Mouse (Mus musculus): ENCODE results near the gene Fbxo33. TPM values are rescaled to one million over a fixed set of nuclear protein-coding genes. Genes with fewer than 3 reads are reported as not detected.
A peak's percentile ranks its signal among the peaks of the same experiment; 100 is the strongest.
"Not testable (repeated sequence)": the region's sequence is repeated elsewhere in the genome, so short reads cannot be mapped to it uniquely, and the experiment has no call there.

Gene Fbxo33
- polyA plus RNA-seq, 1 experiment from 2014 or later: 10.0 TPM

GRCm38 (mm10) chr12:59248969-59249368 lies 29.4 kb upstream of the Fbxo33 start:
- Histone ChIP-seq H3K4me2 (ENCODE audit: low read length) (no peak overlapping the region), H3K4me3 (ENCODE audit: low read depth, low read length) (no peak overlapping the region), H3K9ac (ENCODE audit: low read length) (no peak overlapping the region), H3K27me3 (replicated peaks; ENCODE audit: control insufficient read depth, insufficient read depth, low read length) (no peaks in the 10 kb centered on the region), H3K27ac (ENCODE audit: low read depth) (no peak overlapping the region), H3K4me1 (replicated peaks; ENCODE audit: control insufficient read depth, insufficient read depth, low read length) (no peaks in the 10 kb centered on the region), H3K9me3 (ENCODE audit: control insufficient read depth, low read length) (no peaks in the 10 kb centered on the region), H3K36me3 (ENCODE audit: control insufficient read depth, insufficient read depth, low read length) (no peaks in the 10 kb centered on the region)
- ATAC-seq (replicated peaks; ENCODE audit: low FRiP score, low TSS enrichment, low read depth) (no peak), DNase-seq (ENCODE audit: low spot score) (no peak)
- WGBS: 71% methylated on average over 1 of the region's 1 CpGs

DNA sequence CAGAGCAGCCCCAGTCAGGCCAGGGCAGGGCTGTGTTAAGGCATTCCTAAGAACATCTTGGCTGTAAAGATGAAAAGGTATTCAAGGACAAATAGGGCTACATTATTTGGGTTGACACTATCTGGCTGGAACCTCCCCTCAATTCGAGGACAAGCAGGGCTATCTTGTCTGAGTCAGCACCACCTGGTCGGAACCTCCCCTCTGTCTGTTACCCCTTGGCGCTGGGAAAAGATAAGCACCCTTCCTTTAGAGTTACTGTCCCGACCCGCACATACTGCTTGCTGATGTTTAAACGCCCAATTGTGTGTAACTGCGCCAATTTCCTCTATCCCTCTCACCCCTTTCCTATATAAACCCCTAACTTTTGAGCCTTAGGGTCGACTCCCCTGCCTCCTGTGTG lies 21.5 kb upstream of the Fbxo33 start:
- 92% methylated on average over 8 of the region's 8 CpGs for WGBS
- H3K9me3 ChIP-seq (ENCODE audit: control insufficient read depth, low read length); ATAC-seq (replicated peaks; ENCODE audit: low FRiP score, low TSS enrichment, low read depth): not testable (repeated sequence)

GRCm38 (mm10) chr12:59238434-59238833 lies 18.9 kb upstream of the Fbxo33 start:
- Histone ChIP-seq H3K4me1 (replicated peaks; ENCODE audit: control insufficient read depth, insufficient read depth, low read length) (no peaks in the 10 kb centered on the region), H3K27ac (ENCODE audit: low read depth) (no peak overlapping the region), H3K27me3 (replicated peaks; ENCODE audit: control insufficient read depth, insufficient read depth, low read length) (no peaks in the 10 kb centered on the region), H3K4me2 (ENCODE audit: low read length) (no peak overlapping the region), H3K9ac (ENCODE audit: low read length) (no peak overlapping the region), H3K9me3 (ENCODE audit: control insufficient read depth, low read length) (no peaks in the 10 kb centered on the region), H3K4me3 (ENCODE audit: low read depth, low read length) (no peak overlapping the region), H3K36me3 (ENCODE audit: control insufficient read depth, insufficient read depth, low read length) (no peaks in the 10 kb centered on the region)
- ATAC-seq (replicated peaks; ENCODE audit: low FRiP score, low TSS enrichment, low read depth): no peak
- WGBS: 88% methylated on average over 5 of the region's 5 CpGs
- DNase-seq (ENCODE audit: low spot score): no peak

More for the DNA sequence above, 21.5 kb upstream of the Fbxo33 start:
- not testable (repeated sequence) for DNase-seq (ENCODE audit: low spot score); H3K27ac ChIP-seq (ENCODE audit: low read depth); H3K4me3 ChIP-seq (ENCODE audit: low read depth, low read length); H3K27me3 ChIP-seq (replicated peaks; ENCODE audit: control insufficient read depth, insufficient read depth, low read length); H3K4me2 ChIP-seq (ENCODE audit: low read length); H3K4me1 ChIP-seq (replicated peaks; ENCODE audit: control insufficient read depth, insufficient read depth, low read length); H3K9ac ChIP-seq (ENCODE audit: low read length); H3K36me3 ChIP-seq (ENCODE audit: control insufficient read depth, insufficient read depth, low read length)

GRCm38 (mm10) chr12:59228401-59228800 lies 8.9 kb upstream of the Fbxo33 start:
- Histone ChIP-seq H3K4me3 (ENCODE audit: low read depth, low read length) (no peak overlapping the region), H3K4me1 (replicated peaks; ENCODE audit: control insufficient read depth, insufficient read depth, low read length) (no peaks in the 10 kb centered on the region), H3K27ac (ENCODE audit: low read depth) (no peak overlapping the region), H3K4me2 (ENCODE audit: low read length) (no peak overlapping the region), H3K27me3 (replicated peaks; ENCODE audit: control insufficient read depth, insufficient read depth, low read length) (no peaks in the 10 kb centered on the region), H3K9me3 (ENCODE audit: control insufficient read depth, low read length) (no peaks in the 10 kb centered on the region), H3K36me3 (ENCODE audit: control insufficient read depth, insufficient read depth, low read length) (no peaks in the 10 kb centered on the region), H3K9ac (ENCODE audit: low read length) (no peak overlapping the region)
- no peak for ATAC-seq (replicated peaks; ENCODE audit: low FRiP score, low TSS enrichment, low read depth)
- DNase-seq (ENCODE audit: low spot score): no peak
- 88% methylated on average over 5 of the region's 5 CpGs for WGBS

DNA sequence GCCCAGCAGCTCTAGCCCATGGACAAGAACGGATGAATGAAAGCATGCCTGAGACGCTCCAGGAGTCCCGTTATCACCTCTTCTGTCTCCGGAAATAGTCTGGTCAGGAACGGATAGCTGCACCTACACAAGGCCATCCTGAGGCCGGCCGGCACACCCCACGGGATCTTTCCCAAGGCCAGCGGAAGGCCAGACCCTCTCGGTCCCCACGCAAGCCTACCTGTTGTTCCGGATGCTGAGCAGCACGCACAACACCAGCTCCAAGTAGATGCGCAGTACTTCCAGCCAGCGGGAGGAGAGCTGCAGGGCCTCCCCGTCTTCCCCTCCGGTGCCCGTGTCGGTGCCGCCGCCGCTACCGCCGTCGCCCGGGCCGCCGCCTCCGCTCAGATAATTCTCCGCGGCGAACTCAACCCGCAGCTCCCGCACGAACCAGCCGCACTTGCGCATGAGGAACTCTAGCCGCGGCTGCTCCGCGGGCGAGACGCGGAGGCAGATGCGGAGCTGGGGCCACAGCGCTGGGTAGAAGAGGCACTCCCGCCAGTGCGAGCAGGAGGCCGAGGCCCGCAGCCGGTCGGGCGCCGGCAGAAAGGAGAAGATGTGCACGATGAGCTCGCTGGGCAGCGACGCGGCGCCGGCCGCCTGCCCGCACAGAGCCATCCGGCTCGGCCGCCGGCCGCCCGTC lies 744 bp downstream of the Fbxo33 start:
- peak overlapping the region; percentile 92 for H3K4me3 ChIP-seq (ENCODE audit: low read depth, low read length)
- no peaks in the 10 kb centered on the region for H3K36me3 ChIP-seq (ENCODE audit: control insufficient read depth, insufficient read depth, low read length)
- H3K27ac ChIP-seq (ENCODE audit: low read depth): peak overlapping the region; percentile 95
- H3K4me2 ChIP-seq (ENCODE audit: low read length): peak overlapping the region; percentile 87
- H3K9ac ChIP-seq (ENCODE audit: low read length): peak overlapping the region; percentile 81
- peaks cover 12% of the 10 kb centered on the region for H3K4me1 ChIP-seq (replicated peaks; ENCODE audit: control insufficient read depth, insufficient read depth, low read length)
- H3K27me3 ChIP-seq (replicated peaks; ENCODE audit: control insufficient read depth, insufficient read depth, low read length): no peaks in the 10 kb centered on the region
- under 1% methylated on average over 57 of the region's 69 CpGs for WGBS
- ATAC-seq (replicated peaks; ENCODE audit: low FRiP score, low TSS enrichment, low read depth) (no peak), DNase-seq (ENCODE audit: low spot score) (peak; percentile 75)
- no peaks in the 10 kb centered on the region for H3K9me3 ChIP-seq (ENCODE audit: control insufficient read depth, low read length)

- H3K27me3 ChIP-seq (replicated peaks; ENCODE audit: control insufficient read depth, insufficient read depth, low read length): no peaks in the 10 kb centered on the region
- ATAC-seq (replicated peaks; ENCODE audit: low FRiP score, low TSS enrichment, low read depth) (no peak), DNase-seq (ENCODE audit: low spot score) (no peak)
- no peak overlapping the region for H3K27ac ChIP-seq (ENCODE audit: low read depth)
- WGBS: 79% methylated on average over 3 of the region's 3 CpGs
- no peaks in the 10 kb centered on the region for H3K36me3 ChIP-seq (ENCODE audit: control insufficient read depth, insufficient read depth, low read length)
- H3K4me1 ChIP-seq (replicated peaks; ENCODE audit: control insufficient read depth, insufficient read depth, low read length): peaks cover 12% of the 10 kb centered on the region
- 0 out of 2 replicates have a peak overlapping the region, but pooled peaks have one; percentile 92 for H3K4me3 ChIP-seq (ENCODE audit: low read depth, low read length)
- 0 out of 2 replicates have a peak overlapping the region, but pooled peaks have one; percentile 87 for H3K4me2 ChIP-seq (ENCODE audit: low read length)
- H3K9me3 ChIP-seq (ENCODE audit: control insufficient read depth, low read length): no peaks in the 10 kb centered on the region
- no peak overlapping the region for H3K9ac ChIP-seq (ENCODE audit: low read length)
These were observed 2.2 kb downstream of the Fbxo33 start for GRCm38 (mm10) chr12:59217331-59217730.

- Histone ChIP-seq H3K27me3 (replicated peaks; ENCODE audit: control insufficient read depth, insufficient read depth, low read length) (no peaks in the 10 kb centered on the region), H3K27ac (ENCODE audit: low read depth) (no peak overlapping the region), H3K4me3 (ENCODE audit: low read depth, low read length) (no peak overlapping the region), H3K4me1 (replicated peaks; ENCODE audit: control insufficient read depth, insufficient read depth, low read length) (peaks cover 12% of the 10 kb centered on the region), H3K4me2 (ENCODE audit: low read length) (no peak overlapping the region), H3K36me3 (ENCODE audit: control insufficient read depth, insufficient read depth, low read length) (no peaks in the 10 kb centered on the region), H3K9ac (ENCODE audit: low read length) (no peak overlapping the region), H3K9me3 (ENCODE audit: control insufficient read depth, low read length) (no peaks in the 10 kb centered on the region)
- WGBS: 79% methylated on average over 6 of the region's 6 CpGs
- ATAC-seq (replicated peaks; ENCODE audit: low FRiP score, low TSS enrichment, low read depth): no peak
- no peak for DNase-seq (ENCODE audit: low spot score)
These were observed 2.8 kb downstream of the Fbxo33 start for GRCm38 (mm10) chr12:59216676-59217266.

DNA sequence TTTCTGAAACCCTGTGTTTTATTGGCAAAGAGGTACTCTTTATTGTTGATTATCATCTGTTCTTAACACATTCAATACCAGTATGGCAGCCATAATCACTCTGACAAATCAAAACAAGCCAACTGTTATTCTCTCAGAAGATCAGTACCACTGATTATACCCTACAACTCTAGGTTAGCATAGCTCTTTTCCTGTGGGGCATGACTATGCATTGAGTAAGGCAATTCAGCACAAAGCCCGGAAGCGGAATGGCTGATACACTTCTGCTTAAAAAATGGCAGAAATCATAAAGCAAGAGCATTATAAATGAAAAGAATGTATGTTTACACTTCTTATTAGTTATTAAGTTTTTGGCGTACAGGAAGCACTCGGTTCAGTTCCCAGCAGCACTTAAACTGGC lies 3.3 kb downstream of the Fbxo33 start:
- Histone ChIP-seq H3K4me1 (replicated peaks; ENCODE audit: control insufficient read depth, insufficient read depth, low read length) (peaks cover 12% of the 10 kb centered on the region), H3K27me3 (replicated peaks; ENCODE audit: control insufficient read depth, insufficient read depth, low read length) (no peaks in the 10 kb centered on the region), H3K4me2 (ENCODE audit: low read length) (no peak overlapping the region), H3K36me3 (ENCODE audit: control insufficient read depth, insufficient read depth, low read length) (no peaks in the 10 kb centered on the region), H3K27ac (ENCODE audit: low read depth) (no peak overlapping the region), H3K9me3 (ENCODE audit: control insufficient read depth, low read length) (no peaks in the 10 kb centered on the region), H3K9ac (ENCODE audit: low read length) (no peak overlapping the region), H3K4me3 (ENCODE audit: low read depth, low read length) (no peak overlapping the region)
- ATAC-seq (replicated peaks; ENCODE audit: low FRiP score, low TSS enrichment, low read depth) (no peak), DNase-seq (ENCODE audit: low spot score) (no peak)
- WGBS: 86% methylated on average over 4 of the region's 4 CpGs

DNA sequence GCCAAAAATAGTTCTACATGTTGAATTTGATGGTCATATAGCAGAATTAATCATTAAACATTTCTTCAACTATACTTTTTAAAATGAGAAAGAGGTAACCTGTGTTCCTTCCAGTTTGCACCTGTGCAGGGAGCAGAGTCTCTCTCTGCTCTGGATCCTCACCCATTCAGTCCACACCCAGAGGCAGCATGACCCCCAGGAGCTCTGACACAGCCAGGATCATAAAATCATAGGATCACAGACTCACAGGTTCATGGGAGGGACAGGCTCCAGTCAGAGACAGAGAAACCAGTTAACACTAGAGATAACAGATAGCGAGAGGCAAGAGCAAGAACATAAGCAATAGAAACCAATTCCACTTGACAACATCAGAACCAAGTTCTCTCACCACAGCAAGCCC lies 11.7 kb downstream of the Fbxo33 start:
- DNase-seq (ENCODE audit: low spot score): no peak
- no peaks in the 10 kb centered on the region for H3K4me1 ChIP-seq (replicated peaks; ENCODE audit: control insufficient read depth, insufficient read depth, low read length)
- H3K27me3 ChIP-seq (replicated peaks; ENCODE audit: control insufficient read depth, insufficient read depth, low read length): no peaks in the 10 kb centered on the region
- H3K9ac ChIP-seq (ENCODE audit: low read length): no peak overlapping the region
- H3K4me2 ChIP-seq (ENCODE audit: low read length): no peak overlapping the region
- 72% methylated on average over 1 of the region's 1 CpGs for WGBS
- ATAC-seq (replicated peaks; ENCODE audit: low FRiP score, low TSS enrichment, low read depth): peak; percentile 78
- H3K36me3 ChIP-seq (ENCODE audit: control insufficient read depth, insufficient read depth, low read length): peaks cover 10% of the 10 kb centered on the region; the same call in 1 of the 2 replicates
- H3K4me3 ChIP-seq (ENCODE audit: low read depth, low read length): no peak overlapping the region
- no peak overlapping the region for H3K27ac ChIP-seq (ENCODE audit: low read depth)
- H3K9me3 ChIP-seq (ENCODE audit: control insufficient read depth, low read length): no peaks in the 10 kb centered on the region

Measured in intestine, embryonic 14.5 days (tissue).